In genomic region chr11:101324763-101325162, GRCm38 (mm10) we compare ENCODE assay signal across 1 mouse cellular context.
TF ChIP-seq lines count a peak whose summit lies in the region.

Aoc2 (plus strand) TSS chr11:101325063.

TF ChIP-seq in CH12.LX, 34 proteins besides CTCF, POLR2A, EP300 and RAD21 (continued from another document):
- no peak for TF ChIP-seq NRF1 (IDR thresholded peaks at IDR 0.05; ENCODE audit: low read depth, low read length)
- TF ChIP-seq POLR2AphosphoS2 (IDR thresholded peaks at IDR 0.05; ENCODE audit: low read depth, low read length), result no peak
- no peak for TF ChIP-seq SMC3 (IDR thresholded peaks at IDR 0.05; ENCODE audit: low read depth, low read length)
- no peak for TF ChIP-seq USF2 (conservative IDR thresholded peaks at IDR 0.05; ENCODE audit: low read depth, low read length)
- TF ChIP-seq ZMIZ1 (IDR thresholded peaks at IDR 0.05; ENCODE audit: low read depth, low read length), result no peak
- no peak for TF ChIP-seq CHD2 (IDR thresholded peaks at IDR 0.05; ENCODE audit: low read length)
- TF ChIP-seq ELF1 (IDR thresholded peaks at IDR 0.05; ENCODE audit: low read depth, low read length), result no peak
- no peak for TF ChIP-seq RCOR1 (conservative IDR thresholded peaks at IDR 0.05; ENCODE audit: low read depth, low read length)
